Mouse (Mus musculus): ENCODE results near the gene Pola2.
A peak's percentile ranks its signal among the peaks of the same experiment; 100 is the strongest.

Pola2 gene

DNA sequence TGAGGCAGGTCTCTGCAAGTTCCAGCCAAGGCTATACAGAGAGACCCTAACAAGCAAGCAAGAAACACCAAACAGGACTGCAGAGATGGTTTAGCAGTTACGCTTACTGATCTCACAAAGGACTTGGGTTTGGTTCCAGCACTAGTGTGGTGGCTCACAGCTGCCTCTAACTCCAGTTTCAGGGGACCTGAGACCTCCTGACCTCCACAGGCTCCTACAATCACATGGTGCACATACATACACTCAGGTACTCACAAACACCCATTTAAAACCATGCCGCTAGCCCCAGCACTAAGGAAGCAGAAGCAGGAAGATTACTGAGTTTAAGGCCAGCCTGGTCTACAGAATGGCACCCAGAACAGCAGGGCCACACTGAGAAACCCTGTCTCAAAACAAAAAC lies 802 bp upstream of the Pola2 start:
- no peak for DNase-seq

DNA sequence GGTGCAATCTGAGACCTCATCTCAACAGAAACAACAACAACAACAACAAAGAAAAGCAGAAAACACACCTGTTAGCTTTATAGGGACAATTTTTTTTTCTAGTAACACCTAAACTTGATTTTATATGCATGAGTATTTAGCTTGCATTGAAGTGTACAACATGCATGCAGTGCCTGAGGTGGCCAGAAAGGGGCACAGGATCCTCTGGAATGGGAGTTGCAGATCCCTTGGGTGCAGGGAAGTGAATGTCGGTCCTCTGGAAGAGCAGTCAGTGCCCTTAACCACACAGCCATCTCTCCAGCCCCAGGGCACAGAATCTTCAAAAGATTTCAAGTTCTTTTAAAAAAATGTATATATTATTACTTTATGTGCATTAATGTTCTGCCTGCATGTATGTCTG lies 1.4 kb downstream of the Pola2 start:
- DNase-seq: no peak

DNA sequence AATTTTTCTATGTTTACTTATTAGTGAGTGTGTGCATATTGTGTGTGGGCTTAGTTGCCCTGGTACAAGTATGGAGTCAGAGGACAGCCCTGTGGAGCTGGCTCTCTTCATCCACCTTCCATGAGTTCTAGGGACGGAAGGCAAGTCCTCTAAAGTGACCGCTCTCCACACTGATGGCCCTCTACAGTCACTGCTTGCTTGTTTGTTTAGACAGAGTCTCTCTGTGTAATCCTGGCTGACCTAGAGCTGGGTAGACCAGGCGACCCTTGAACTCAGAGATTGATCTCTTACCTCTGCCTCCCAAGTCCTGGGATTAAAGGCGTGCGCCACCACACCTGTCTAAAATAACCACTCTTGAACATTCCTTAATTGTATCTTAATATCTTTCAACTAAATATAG lies 6.6 kb downstream of the Pola2 start:
- no peak for DNase-seq

DNA sequence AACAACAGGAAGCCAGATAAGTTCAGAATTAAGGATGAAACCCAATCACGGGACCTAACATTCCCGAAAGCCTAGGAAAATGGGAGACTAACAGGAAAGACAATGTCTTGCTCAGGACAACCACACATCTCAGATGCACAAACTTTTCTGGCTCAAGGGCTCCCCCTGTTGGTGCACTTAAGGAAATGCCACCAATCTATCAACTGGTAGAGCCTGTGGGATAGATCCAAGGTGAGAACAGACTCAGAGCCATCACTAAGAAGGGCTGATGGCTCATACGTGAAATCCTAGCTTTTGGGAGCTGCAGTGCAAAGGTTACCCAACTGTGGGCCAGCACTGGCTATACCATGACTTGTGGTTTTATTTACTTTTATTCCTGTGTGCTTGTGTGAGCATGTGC lies 7.3 kb downstream of the Pola2 start:
- DNase-seq: peak; percentile 81 to 93

DNA sequence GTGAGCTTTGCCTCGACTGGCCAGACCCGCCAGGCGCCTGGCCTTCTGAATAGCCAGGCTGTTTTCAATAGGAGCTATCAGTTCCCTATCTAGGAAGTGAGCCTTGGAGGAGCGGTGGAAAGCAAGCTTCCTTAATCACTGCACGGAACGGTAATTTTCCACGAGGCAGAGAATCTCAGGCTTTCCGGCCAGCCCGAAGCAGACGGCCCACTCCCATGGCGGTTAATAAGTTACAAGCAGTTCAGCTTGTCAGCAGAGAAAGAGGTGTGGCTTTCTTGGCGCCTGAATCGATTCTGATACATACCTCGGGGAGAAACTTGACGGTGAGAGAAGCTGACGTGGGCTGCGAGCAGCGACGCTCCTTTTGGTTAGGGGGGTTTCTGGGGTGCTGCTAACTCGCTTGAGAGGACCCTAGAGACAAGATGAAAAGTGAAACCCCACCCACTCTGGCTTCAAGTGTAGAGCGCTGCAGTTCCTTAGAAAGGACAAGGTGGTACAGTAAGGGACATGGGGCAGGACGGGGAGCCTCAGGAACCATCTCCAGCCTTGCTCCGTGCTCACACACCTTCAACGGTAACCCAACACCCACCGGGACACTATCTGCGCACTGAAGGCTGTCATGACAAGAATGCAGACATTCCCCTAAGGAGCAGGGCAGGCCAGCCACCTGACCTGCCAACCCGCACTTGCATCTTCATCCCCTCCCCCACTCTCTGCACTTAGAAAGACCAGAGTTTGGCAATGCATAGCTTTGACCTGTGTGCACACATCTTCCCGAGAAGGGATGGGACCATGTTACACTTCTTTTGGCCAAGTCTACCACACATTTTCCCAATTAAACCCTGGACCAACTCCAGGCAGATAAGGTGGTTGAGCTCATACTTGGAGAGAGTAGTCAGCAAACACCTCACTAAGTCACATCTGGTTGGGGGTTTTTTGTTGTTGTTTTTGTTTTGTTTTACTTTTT lies 8.0 kb downstream of the Pola2 start:
- peak; percentile 84 to 92 for DNase-seq

DNA sequence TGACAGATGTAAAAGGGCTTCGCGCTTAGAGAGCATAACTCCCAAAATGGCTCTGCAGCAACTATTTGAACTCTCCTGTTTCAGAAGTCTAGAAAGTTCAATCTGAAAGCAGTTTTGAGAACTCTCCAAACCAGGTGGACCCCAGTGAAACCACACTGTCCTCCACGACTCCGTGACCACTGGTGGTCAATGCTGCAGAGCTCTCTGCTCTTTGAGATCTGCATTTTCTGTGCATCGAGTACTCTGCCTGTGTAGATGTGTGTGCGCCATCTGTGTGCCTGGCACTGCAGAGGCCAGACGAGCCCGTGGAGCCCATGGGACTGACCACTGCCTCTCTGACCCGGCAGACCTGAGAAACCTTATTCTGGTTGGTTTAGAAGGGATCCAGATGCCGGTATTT lies 9.1 kb downstream of the Pola2 start:
- no peak for DNase-seq

DNA sequence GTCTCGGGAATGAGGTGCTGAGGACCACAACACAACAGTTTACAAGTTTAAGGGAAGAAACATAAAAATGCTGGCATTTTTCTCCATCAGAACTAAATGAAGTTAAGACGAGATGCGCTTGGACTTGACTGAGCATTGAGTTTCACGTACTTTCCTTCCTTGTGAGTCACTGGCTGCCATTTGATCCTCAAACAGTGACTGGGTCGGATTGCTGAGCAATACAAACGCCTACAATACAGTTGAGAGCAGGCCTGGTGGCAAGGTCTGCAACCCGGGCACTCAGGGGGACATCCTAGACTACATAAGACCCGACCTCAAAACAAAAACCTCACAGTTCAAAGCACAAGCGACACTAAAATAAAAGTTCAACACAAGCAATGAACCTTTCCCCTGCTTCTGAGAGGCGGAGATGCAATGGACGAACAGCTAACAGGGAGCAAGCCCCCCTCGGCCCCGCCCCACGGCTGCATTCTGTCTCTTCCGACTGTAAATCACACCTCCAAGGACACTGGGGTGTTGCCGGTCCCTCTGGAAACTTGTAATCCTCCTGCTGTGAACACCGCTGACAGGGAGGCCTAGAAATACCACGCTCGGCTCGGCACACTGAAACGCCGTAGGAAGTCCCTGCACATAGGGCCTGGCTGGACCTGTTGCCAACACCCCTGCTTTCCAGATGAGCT lies 9.8 kb downstream of the Pola2 start:
- DNase-seq: peak in 1 of 2 experiments; percentile 52

DNA sequence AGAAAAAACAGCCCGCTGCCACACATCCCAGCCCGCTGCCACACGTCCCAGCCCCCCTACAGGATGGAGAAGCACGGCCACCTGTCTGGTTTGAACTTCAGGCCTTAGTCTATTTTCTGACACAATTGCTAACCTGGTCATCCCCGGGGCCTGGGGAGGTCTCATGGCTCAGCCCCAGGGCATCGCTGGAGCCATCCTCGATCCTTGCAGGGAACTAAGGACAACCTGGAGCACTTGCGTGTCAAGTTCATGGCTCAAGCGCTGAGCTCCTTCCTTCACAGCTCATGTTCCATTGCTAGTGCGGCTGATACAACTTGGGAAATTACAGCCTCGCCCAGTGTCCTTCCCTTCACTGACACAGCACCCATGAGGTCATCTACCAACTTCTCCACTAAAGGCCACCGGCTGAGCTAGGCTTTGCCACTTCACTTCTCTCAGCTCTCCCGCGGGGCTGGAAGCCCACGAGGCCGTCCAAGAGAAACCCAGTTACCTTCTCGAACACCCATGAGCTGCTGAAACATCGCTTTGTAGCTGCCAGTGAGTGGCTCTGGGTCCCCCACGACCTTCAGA lies 10.7 kb downstream of the Pola2 start:
- peak in 1 of 2 experiments; percentile 36 for DNase-seq

DNA sequence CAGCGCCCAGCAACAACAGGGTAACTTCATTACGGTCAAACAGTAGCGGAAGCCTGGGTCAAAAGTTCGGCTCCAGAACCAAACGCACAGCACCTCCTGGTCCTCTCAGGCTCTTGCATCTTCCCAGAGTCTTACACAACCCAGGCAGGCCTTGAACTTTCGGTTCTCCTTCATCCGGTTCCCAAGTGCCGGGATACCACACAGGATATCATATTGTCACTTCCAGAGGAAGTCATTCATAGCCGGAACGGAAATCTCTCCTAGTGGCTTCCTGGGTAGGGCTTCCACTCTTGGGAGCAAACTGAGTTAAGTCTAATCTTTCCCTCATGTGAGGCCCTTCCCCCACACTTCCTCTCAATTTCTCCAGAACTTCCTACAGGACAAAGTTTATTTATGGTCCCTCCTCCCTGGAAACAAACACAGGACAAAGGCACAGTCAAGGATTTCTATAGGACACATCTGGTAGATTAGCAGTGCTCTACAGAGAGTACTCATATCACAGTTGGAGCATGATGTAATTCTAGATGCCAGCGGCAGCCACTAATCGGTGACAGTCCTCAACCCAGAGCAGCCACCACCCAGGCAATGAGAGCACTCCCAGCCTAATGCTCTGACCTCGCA lies 11.8 kb downstream of the Pola2 start:
- peak; percentile 70 to 89 for DNase-seq

DNA sequence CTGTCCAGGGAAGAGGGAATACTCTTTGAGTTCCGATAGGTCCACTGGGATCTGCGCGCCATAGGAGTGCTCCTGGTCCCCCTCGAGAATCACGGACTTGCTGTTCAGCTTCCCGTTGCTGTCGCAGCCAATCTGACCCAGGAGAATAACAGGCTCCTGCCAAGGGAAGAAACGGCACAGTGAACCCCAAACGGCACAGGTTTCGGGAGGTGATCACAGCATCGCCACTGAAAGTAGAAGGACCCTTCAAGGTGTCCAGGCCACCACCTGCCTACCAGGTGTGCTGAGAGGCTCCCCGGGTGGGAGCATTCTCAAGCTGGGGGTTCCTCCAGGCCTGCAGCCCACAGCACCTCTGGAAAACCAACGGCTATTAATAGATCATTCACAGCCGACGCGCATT lies 12.4 kb downstream of the Pola2 start:
- DNase-seq: no peak

DNA sequence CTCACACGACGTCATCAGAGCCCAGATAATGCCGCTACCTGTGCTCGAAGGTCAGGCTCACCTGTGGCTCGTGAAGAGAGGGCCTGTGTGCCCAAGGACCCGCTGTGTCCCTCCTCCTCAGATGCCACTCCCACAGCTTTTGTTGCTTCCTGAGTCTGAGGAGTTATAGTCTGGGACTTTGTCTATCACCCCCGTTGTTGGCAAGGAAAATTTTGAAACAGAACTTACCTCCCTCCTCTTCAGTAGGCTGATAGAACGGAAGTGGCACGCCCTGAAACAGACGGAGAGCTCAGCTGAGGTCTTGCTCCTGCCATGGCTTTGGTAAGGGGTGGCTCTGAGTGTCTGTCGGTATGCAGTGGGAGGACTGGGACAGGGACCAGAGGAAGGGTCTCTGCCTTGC lies 13.8 kb downstream of the Pola2 start:
- DNase-seq: peak in 1 of 2 experiments; percentile 62

DNA sequence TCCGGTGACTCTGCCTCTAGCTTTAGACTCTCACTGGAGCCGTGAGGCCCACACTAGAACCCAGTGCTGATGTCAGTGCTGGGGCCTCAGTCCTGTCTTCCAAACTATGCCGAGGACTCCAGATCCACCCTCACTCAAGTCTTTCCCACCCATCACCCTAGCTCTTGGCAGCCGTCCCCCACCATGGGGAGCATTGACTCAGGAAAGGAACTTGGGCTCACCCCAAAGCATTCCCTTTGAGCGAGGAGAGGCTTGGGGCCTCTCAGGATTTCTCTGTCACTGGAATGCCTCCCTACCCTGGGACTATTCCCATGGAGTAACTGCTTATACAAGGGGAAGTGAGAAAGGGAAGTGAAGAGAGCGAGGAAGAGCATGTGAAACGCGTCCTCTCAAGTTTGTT lies 18.1 kb downstream of the Pola2 start:
- DNase-seq: no peak

DNA sequence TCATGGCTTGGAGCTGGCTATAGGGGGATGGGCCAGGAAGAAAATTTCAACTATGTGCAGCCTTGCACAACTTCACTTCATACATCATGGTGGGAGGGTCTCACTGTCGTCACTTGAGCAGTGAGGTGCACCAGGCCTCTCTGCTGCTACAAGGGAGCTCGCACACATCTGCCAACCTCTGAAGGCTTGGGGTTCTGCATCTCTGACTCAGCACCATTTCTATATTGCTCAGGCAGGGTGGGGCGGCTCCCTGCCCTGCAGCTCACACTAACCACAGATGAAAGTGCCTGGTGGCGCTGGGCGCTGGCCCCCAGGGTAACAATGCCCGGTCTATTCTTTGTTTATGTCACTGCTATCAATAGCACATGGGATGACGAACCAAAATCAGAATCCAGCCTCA lies 19.0 kb downstream of the Pola2 start:
- no peak for DNase-seq

DNA sequence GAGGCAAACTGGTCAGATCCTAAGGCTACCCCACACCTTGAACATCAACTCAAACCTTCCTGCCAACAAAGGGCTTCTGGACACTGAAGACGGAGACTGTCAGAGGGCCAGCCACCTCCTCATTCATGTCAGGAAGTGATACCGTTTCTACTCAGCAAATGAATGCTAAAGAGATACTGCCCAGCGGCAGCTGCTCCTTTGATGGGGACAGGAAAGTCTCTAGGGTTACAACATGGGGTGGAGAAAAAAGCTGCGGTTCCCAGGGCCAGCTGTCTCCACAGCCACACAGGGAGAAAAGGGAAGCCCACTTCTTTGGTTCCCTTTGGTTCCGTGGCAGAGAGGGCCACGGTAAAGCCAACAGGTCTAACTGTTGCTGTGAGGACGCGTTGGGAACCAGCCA lies 19.9 kb downstream of the Pola2 start:
- no peak for DNase-seq

DNA sequence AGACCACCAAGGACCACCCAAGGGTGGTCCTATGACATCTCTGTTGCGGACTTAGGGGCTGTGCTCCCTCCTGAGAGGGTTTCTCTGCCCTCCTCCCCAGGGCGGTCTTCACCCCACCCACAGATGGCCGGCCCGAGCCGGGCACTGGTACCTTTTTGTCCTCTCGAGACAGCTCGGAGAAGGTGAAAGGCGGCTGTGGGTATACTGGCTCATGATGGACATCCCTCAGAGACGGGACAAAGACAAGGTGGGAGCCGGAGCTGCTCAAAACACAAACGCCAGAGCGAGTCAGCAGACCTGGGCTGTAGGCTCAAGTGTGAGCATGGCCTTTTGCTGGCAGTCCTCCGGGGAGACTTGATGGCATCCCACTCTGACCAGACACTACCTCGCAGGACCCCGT lies 20.6 kb downstream of the Pola2 start:
- no peak for DNase-seq

DNA sequence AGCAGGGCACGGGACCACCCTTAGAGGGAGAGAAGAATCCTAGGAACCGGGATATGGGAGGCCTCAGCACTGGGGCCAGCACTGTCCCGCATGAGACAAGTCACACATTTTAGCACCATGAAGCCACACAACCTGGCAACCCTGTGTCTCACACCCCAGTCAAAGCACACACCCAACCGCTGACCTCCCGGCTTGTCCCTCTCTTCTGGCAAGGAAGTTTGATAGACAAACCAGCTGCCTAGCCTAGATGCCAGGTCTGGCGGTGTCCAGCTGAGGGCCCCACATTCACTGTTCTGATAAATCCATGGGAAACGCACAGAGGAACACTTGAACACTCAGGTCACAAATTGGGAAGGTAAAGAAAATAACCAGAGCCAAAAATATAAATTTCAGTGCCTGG lies 21.4 kb downstream of the Pola2 start:
- no peak for DNase-seq

DNA sequence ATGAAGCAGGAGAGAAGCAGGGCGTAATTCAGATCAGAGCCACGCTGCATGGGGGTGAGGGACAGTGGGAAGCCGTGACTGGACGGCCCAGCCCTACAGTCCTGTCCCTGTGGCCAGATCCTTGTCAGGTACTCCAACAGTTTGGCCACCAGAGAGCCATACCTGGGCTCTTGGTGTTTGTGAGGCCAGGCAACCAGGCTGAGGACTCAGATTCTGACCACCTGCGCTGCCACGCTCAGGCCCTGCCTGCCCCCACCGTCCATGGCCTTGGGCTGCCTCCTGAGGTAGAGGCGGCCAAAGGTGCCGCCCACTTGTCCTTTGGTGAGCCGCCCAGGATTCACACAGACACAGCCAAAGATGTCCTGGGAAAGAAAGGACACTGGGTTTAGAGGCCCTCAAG lies 23.3 kb downstream of the Pola2 start:
- DNase-seq: no peak

DNA sequence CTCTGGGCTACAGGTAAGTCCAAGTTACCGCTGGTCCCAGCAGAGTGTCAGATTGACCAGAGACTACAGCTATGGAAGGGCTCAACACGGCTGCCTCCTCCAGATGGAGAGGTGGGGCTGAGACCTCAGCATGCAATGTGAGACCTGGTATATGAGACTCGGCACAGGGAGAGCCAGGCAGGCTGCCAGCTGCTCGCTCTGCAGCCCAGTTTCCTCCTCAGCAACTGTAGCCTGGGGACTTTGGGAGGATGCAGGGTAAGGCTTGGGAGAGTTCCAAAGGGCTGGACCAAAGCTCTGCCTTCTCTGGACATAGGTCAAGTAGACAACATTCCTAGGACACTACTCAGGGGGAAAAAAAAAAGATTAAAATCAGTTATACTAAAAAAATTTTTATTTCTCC lies 23.8 kb downstream of the Pola2 start:
- peak; percentile 93 to 95 for DNase-seq

DNA sequence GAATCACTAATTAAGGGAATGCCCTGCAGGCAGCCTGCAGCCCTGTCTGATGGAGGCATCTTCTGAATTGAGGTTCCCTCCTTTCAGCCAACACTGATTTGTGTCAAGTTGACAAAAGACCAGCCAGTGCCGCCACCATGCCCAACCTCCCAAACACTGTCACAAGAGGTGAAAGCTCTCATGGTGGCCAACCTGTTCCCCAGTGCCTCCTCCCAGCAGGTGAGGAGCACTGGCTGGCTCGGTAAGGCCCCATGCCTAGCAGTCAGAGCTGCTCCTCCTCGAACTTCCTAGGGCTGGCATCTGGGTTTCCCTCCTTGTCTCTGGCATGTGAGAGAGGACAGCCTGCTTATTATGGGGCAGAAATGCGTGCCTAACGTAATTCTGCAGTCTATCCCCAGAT lies 24.3 kb downstream of the Pola2 start:
- no peak for DNase-seq

DNA sequence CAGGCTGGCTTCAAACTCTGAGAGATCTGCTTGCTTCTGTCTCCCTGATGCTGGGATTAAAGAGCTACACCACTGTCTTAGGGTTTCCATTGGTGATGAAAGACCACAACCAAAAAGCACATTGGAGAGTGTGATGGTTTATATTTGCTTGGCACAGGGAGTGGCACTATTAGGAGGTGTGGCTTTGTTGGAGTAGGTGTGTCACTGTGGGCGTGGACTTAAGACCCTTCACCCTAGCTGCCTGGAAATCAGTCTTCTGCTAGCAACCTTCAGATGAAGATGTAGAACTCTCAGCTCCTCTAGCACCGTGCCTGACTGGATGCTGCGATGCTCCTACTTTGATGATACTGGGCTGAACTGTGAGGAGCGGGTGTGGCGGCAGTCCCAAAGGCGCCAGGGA lies 25.5 kb downstream of the Pola2 start:
- no peak for DNase-seq

DNA sequence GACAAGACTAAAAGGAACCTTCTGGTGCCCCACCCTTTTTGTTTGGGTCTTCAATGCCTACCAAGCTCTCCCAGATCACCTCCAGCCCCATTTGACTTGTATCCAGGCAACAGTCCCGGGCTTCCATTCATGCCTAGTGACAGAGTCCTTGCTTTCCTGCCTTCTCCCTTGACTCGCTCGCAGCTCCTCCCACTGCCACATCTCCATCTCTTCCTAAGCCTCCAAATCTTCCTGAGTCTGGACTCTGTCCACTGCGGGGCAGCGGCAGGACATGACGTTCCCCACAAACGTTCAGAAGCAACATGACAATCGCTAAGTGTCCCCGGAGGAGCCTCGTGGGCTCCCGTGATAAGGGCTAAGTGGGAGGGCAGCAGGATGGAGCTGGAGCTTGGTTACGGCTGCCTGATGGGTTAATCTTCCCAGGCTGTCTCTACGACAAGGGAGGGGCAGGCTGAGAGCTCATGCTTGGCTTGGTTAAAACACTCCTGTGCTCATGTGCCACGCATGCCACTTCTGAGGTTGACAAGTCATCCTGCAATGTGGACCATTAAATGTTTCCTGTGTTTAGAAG lies 26.1 kb downstream of the Pola2 start:
- DNase-seq: no peak

DNA sequence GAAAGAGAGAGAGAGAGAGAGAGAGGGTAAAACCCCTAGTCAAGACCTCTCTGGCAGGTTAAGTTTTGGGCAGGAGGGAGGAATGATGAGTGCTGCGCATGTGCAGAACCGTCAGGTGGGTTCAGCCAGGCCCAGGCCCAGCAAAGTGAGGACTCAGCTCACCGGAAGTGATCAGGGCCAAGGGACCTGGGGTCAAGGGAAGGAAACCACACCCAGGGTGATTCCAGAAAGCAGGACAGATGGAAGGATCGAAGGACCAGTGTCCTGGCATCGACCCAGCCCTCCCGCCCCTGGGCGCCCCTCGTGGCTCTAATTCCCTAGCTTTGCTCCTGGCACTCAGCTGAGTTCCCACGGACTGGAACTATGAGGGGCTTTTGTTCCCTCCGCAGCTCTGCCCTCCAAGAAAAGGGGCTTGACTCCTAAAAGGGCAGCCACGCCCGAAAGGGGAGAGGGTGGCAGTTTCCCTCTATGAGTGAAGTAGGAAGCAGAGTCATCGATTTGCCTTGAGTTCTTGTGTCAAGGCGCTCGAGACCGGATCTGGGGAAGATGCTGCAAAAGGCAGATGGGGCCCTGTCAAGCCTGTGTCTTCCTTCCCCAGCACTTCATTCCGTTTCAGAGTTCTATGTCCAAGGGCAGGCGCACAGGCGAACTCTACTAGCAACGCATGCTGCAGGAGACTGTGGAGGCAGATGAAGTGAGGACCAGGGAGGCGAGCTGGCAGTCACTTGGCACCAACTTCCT lies 26.7 kb downstream of the Pola2 start:
- no peak for DNase-seq
